Mouse (Mus musculus) heart, embryonic 16.5 days (tissue): ENCODE data around the gene Cdk15. TPM values are rescaled to one million over a fixed set of nuclear protein-coding genes. Genes with fewer than 3 reads are reported as not detected.
A peak's percentile ranks its signal among the peaks of the same experiment; 100 is the strongest.

Experiments
- ATAC-seq: fragments of 200-750 bp; cut with Nextera tagmentation; replicated peaks from 2 replicates; pipeline ENCODE4 v1.8.0; 2017; ENCODE audit warnings: moderate number of reproducible peaks; ENCODE audit not compliant: insufficient read depth, low FRiP score; ENCODE audit errors: extremely low read depth
- H3K27ac ChIP-seq: fragments of 300-500 bp; sonication (generic); 2 replicates; pipeline ENCODE4 v1.5.1; 2014; ENCODE audit warnings: mild to moderate bottlenecking, low read length, control low read depth, moderate library complexity
- H3K27me3 ChIP-seq: fragments of 300-500 bp; sonication (generic); 2 replicates; pipeline ENCODE4 v1.6.1; 2014; ENCODE audit warnings: low read length, mixed read lengths; ENCODE audit not compliant: control insufficient read depth, insufficient read depth
- H3K36me3 ChIP-seq: fragments of 300-500 bp; sonication (generic); 2 replicates; pipeline ENCODE4 v1.6.1; 2014; ENCODE audit not compliant: control insufficient read depth, insufficient read depth
- H3K4me1 ChIP-seq: fragments of 300-500 bp; sonication (generic); 2 replicates; pipeline ENCODE4 v1.6.1; 2014; ENCODE audit warnings: low read length, mixed read lengths; ENCODE audit not compliant: control insufficient read depth, insufficient read depth
- H3K4me2 ChIP-seq: fragments of 300-500 bp; sonication (generic); 2 replicates; pipeline ENCODE4 v1.6.1; 2014; ENCODE audit warnings: low read depth, mild to moderate bottlenecking, control low read depth, low read length
- H3K4me3 ChIP-seq: fragments of 300-500 bp; sonication (generic); 2 replicates; pipeline ENCODE4 v1.5.1; 2014; ENCODE audit warnings: mild to moderate bottlenecking, control low read depth, low read length
- H3K9ac ChIP-seq: fragments of 300-500 bp; sonication (generic); 2 replicates; pipeline ENCODE4 v1.6.1; 2014; ENCODE audit warnings: low read length, control low read depth
- H3K9me3 ChIP-seq: fragments of 300-500 bp; sonication (generic); replicated peaks from 2 replicates; pipeline ENCODE4 v1.6.1; 2016; ENCODE audit warnings: low read length; ENCODE audit not compliant: control insufficient read depth
- WGBS: fragments of 180-500 bp; shearing (Covaris S2); extraction: QIAGEN DNeasy Blood & Tissue Kit; methylation state at CpG from one replicate; pipeline ENCODE4 v1.1.7; 2014; 5-methylcytosine and 5-hydroxymethylcytosine counted together
- polyA plus RNA-seq: library from polyadenylated mRNA; unstranded; fragments of >200 nt; fragmentation: Nextera tagmentation; extraction: Ambion mirVana; gene quantifications from 2 replicates; pipeline ENCODE4 v1.2.1, GENCODE M21; 2015

Cdk15 gene
- polyA plus RNA-seq, 1 experiment from 2014 or later, result 0.62 TPM

DNA sequence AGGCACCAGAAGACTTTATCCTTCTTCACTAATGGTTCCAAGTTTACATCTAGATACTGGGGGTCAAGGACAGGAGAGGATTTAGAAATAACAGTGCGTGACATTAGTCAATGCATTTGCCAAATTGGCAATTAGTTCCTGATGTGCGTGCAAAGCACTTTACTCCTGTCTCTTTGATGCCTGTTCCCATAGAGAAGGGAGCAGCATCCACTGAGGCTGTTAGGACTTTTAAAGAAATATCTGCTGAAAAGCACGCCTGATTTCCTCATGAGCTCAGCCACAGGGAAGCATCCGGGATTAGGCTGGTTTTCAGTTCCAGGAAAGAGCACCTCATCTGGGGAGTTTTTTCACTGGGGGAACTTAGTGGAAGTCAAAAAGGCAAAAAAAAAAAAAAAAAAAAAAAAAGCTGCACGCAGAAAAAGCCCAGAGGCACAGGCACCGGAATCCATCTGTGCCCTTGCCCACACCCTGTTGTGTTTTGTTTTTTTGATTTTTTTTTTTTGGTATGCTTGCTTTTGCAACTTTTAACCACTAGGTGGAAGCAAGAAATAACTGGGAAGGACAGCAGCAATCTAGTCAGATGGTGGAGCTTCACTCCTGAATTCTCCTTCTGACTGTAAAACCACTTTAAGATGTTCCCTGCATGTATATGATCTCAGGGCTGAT is 59.8 kb downstream of the Cdk15 start:
- no peaks in the 10 kb centered on the region for H3K9me3 ChIP-seq
- 11% methylated on average over 6 of the region's 6 CpGs for WGBS
- H3K9ac ChIP-seq, result no peak overlapping the region
- H3K27ac ChIP-seq, result no peak overlapping the region
- no peaks in the 10 kb centered on the region for H3K36me3 ChIP-seq
- H3K4me1 ChIP-seq, result peaks cover 2% of the 10 kb centered on the region; the same call in 1 of the 2 replicates
- peaks cover 8% of the 10 kb centered on the region; the same call in 1 of the 2 replicates for H3K27me3 ChIP-seq
- H3K4me3 ChIP-seq, result no peak overlapping the region
- ATAC-seq, result no peak
- H3K4me2 ChIP-seq, result peak overlapping the region; percentile 47

- H3K36me3 ChIP-seq, result no peaks in the 10 kb centered on the region
- 84% methylated on average over 1 of the region's 1 CpGs for WGBS
- no peak overlapping the region for H3K4me2 ChIP-seq
- H3K4me1 ChIP-seq, result peaks cover 2% of the 10 kb centered on the region; the same call in 1 of the 2 replicates
- H3K27ac ChIP-seq, result no peak overlapping the region
- no peak overlapping the region for H3K4me3 ChIP-seq
- no peak for ATAC-seq
- H3K27me3 ChIP-seq, result peaks cover 8% of the 10 kb centered on the region; the same call in 1 of the 2 replicates
- no peaks in the 10 kb centered on the region for H3K9me3 ChIP-seq
- no peak overlapping the region for H3K9ac ChIP-seq
Measured at GRCm38 (mm10) chr1:59317397-59317796, 60.7 kb downstream of the Cdk15 start.

GRCm38 (mm10) chr1:59318878-59319277 is 62.2 kb downstream of the Cdk15 start:
- H3K36me3 ChIP-seq, result no peaks in the 10 kb centered on the region
- no peak for ATAC-seq
- H3K4me2 ChIP-seq, result no peak overlapping the region
- H3K4me3 ChIP-seq, result no peak overlapping the region
- H3K9ac ChIP-seq, result no peak overlapping the region
- 69% methylated on average over 5 of the region's 5 CpGs for WGBS
- H3K27ac ChIP-seq, result no peak overlapping the region
- H3K27me3 ChIP-seq, result 0 out of 2 replicates have a peak, but pooled peaks cover 3% of the 10 kb centered on the region
- H3K4me1 ChIP-seq, result peaks cover 2% of the 10 kb centered on the region; the same call in 1 of the 2 replicates
- H3K9me3 ChIP-seq, result no peaks in the 10 kb centered on the region

GRCm38 (mm10) chr1:59321076-59321879 is 64.6 kb downstream of the Cdk15 start:
- Histone ChIP-seq H3K4me2 (no peak overlapping the region), H3K27ac (no peak overlapping the region), H3K4me3 (no peak overlapping the region), H3K9ac (no peak overlapping the region), H3K36me3 (no peaks in the 10 kb centered on the region), H3K9me3 (no peaks in the 10 kb centered on the region), H3K27me3 (no peaks in the 10 kb centered on the region), H3K4me1 (0 out of 2 replicates have a peak, but pooled peaks cover 2% of the 10 kb centered on the region)
- ATAC-seq, result no peak
- WGBS, result 39% methylated on average over 9 of the region's 9 CpGs

DNA sequence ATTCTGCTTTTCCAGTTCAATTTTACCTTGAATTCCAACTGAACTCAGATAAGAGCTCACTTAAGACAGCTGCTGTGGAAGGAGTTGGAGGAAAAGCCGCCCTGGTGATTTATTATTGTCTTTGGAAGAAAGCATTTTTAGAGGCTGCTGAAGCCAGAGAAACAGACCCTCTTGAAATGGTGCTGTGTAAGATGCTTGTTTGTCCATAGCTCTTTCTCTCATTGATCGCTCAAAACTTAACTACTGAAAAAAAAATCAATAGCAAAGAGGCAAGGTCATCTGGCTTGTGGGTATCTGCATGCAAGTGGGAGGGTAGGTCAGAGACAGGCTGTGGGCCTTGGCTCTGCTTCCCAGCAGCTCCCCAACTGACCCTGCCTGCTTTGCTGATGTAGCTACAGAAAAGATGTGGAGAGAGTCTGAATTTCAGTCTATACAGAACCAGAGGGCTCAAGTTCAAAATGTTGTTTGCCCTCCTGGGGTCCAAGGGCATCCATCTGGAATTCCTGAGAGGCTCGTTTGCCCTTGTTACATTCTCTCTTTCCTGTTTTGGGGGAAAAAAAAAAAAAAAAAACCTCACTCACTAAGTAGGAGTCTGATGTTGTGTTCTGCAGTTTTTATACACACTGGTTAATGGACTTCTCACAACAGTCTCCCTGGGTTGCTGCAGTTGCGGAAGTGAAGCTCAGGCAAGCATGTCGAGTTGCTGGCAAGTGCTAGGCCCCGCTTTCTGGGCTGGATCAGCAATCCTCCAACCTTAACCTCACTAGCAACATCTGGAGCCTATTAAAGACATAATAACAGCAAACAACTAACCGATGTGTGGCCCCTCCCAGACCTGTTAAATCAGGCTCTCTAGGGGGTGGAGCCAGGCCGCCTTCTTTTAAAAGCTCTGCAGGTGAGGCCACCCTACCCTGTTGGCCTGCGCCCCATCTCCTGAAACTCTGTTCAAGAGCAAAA is 65.5 kb downstream of the Cdk15 start:
- no peaks in the 10 kb centered on the region for H3K9me3 ChIP-seq
- H3K27ac ChIP-seq, result no peak overlapping the region
- WGBS, result 59% methylated on average over 9 of the region's 9 CpGs
- no peak for ATAC-seq
- H3K36me3 ChIP-seq, result no peaks in the 10 kb centered on the region
- no peak overlapping the region for H3K4me2 ChIP-seq
- no peaks in the 10 kb centered on the region for H3K4me1 ChIP-seq
- no peaks in the 10 kb centered on the region for H3K27me3 ChIP-seq
- no peak overlapping the region for H3K4me3 ChIP-seq
- H3K9ac ChIP-seq, result no peak overlapping the region

DNA sequence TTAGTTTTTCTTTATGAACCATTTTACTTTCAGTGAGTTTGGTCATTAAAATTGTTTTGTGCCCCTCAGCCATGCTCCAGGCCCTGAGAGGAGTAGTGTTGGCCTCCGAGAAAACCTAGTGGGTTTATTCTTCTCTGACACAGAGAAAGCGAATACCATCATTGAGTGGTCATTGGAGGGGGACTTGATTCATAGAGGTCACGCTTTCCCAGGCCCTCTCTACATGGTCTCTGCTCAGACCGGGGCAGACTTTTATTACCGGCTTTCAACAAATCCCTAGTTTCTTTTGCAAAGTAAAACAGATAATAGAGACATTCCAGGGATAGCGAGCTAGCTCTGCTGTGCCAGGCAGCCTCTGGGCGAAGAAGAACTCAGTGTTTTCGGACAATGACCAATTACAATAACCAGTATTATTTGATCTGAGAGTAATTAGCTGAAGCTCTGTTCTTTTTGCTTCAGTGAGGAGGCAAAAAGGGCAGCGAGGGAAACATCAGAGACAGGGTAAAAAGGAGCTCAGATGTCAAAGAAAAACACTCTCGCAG is 70.2 kb downstream of the Cdk15 start:
- H3K4me1 ChIP-seq, result no peaks in the 10 kb centered on the region
- 72% methylated on average over 10 of the region's 10 CpGs for WGBS
- no peaks in the 10 kb centered on the region for H3K36me3 ChIP-seq

GRCm38 (mm10) chr1:59332737-59333385 is 76.2 kb downstream of the Cdk15 start:
- ATAC-seq, result no peak
- peaks cover 11% of the 10 kb centered on the region for H3K4me1 ChIP-seq
- no peak overlapping the region for H3K4me2 ChIP-seq
- H3K9ac ChIP-seq, result no peak overlapping the region
- no peaks in the 10 kb centered on the region for H3K9me3 ChIP-seq
- WGBS, result 46% methylated on average over 13 of the region's 13 CpGs
- no peak overlapping the region for H3K4me3 ChIP-seq
- H3K27ac ChIP-seq, result no peak overlapping the region
- H3K36me3 ChIP-seq, result no peaks in the 10 kb centered on the region
- H3K27me3 ChIP-seq, result no peaks in the 10 kb centered on the region

More for the DNA sequence above, 70.2 kb downstream of the Cdk15 start:
- H3K4me2 ChIP-seq, result no peak overlapping the region
- ATAC-seq, result no peak
- H3K9ac ChIP-seq, result no peak overlapping the region
- H3K9me3 ChIP-seq, result no peaks in the 10 kb centered on the region
- H3K27ac ChIP-seq, result no peak overlapping the region
- no peak overlapping the region for H3K4me3 ChIP-seq
- no peaks in the 10 kb centered on the region for H3K27me3 ChIP-seq

DNA sequence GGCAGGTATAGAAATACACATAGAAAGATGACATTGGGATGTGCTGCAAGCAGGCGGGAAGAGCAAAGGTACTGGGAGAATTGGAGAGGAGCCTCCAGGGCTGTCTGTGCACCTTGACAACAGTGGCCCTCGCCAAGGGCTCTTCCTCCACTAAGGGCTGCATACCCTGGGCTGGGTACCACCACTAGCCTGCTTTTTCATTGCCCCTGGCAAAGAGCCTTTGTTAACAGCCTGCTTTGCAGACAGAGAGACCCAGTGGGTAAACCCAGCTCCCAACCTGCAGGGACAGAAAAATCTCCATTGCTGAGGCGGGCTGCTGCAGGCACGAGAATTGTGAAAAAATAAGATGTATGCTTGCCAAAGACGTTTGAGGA is 76.7 kb downstream of the Cdk15 start:
- no peak for ATAC-seq
- WGBS, result 68% methylated on average over 5 of the region's 5 CpGs
- Histone ChIP-seq H3K4me2 (no peak overlapping the region), H3K27me3 (no peaks in the 10 kb centered on the region), H3K9ac (no peak overlapping the region), H3K4me1 (peaks cover 11% of the 10 kb centered on the region), H3K36me3 (no peaks in the 10 kb centered on the region), H3K4me3 (no peak overlapping the region), H3K27ac (no peak overlapping the region), H3K9me3 (no peaks in the 10 kb centered on the region)
